Mouse (Mus musculus) bone marrow, adult 2 months (tissue): Measurements from ENCODE around the gene Vps8. TPM values are rescaled to one million over a fixed set of nuclear protein-coding genes. Genes with fewer than 3 reads are reported as not detected.

ENCODE experiments used
- H3K27ac ChIP-seq: fragments of 200-500 bp; 2 replicates; pipeline ENCODE4 v1.5.1; 2012; ENCODE audit warnings: low read depth, mild to moderate bottlenecking, control low read depth, inconsistent platforms, low read length; ENCODE audit not compliant: control insufficient read depth, poor library complexity, insufficient read depth
- H3K4me1 ChIP-seq: fragments of 200-500 bp; 2 replicates; pipeline ENCODE4 v1.6.1; 2011; ENCODE audit warnings: low read length; ENCODE audit not compliant: control insufficient read depth, insufficient read depth
- H3K4me3 ChIP-seq: fragments of 200-500 bp; replicated peaks from 2 replicates; pipeline ENCODE3; 2011; ENCODE audit warnings: mild to moderate bottlenecking, low read depth, low read length, control low read depth; ENCODE audit not compliant: control insufficient read depth
- CTCF ChIP-seq: fragments of 200-500 bp; IDR thresholded peaks from 2 replicates; pipeline ENCODE4 v1.5.1; 2011; ENCODE audit warnings: low read length, control low read depth; ENCODE audit not compliant: control insufficient read depth, insufficient read depth
- POLR2A ChIP-seq: fragments of 200-500 bp; IDR thresholded peaks from 2 replicates; pipeline ENCODE4 v1.6.1; 2011; ENCODE audit warnings: low read depth, mild to moderate bottlenecking, control low read depth, low read length, borderline replicate concordance; ENCODE audit not compliant: control insufficient read depth
- WGBS: fragments of 180-500 bp; shearing (Covaris S2); methylation state at CpG from one replicate; pipeline ENCODE4 v1.1.7; 2018; 5-methylcytosine and 5-hydroxymethylcytosine counted together
- polyA plus RNA-seq: library from polyadenylated mRNA; stranded (reverse); fragments of >200 nt; gene quantifications from 2 replicates; pipeline ENCODE4 v1.2.4, GENCODE M21; 2011; ENCODE audit warnings: low replicate concordance; ENCODE audit not compliant: missing spikeins, insufficient read depth, insufficient read length

The Vps8 gene
- polyA plus RNA-seq, 1 experiment, result 14.1 TPM

DNA sequence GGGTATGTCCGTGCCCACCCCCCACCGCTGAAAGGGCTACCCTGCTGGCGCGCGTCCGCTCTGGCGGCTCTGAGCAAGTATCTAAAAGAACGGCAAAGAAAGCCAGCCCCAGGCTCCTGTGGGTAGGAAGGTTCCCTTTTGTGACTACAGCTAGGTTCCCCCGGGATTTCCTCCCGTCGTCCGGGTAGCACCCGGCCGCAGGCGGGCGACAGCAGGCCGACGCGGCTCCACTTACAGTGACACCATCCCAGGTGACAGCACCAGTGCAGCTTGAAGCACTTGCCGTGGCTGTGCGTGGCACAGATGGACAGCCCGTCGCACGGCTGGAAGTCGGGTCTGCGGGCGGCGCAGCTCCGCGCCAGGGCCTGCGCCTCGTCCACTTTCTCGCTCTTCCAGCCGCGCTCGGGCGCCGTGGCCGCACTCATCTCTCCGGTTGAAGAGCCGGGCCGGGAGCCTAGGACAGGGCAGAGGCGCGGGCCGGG lies 271.1 kb downstream of the Vps8 start:
- TF ChIP-seq POLR2A (no peak), CTCF (no peak)
- Histone ChIP-seq H3K4me3 (peak overlapping the region; percentile 55), H3K27ac (peak overlapping the region; percentile 19; the same call in 1 of the 2 replicates), H3K4me1 (no peaks in the 10 kb centered on the region; the same call in 1 of the 2 replicates)
- WGBS, result under 1% methylated on average over 45 of the region's 45 CpGs

Other genes with a start within 250 kb of the Vps8 start
- gene Ephb3, start 218.4 kb upstream of the Vps8 start, polyA plus RNA-seq, result 0.41 and 1.4 TPM in 2 replicates